Mouse (Mus musculus): Measurements from ENCODE around the gene Trim50. TPM values are rescaled to one million over a fixed set of nuclear protein-coding genes. Genes with fewer than 3 reads are reported as not detected.
A peak's percentile ranks its signal among the peaks of the same experiment; 100 is the strongest.

Trim50 gene
- total and polyA plus RNA-seq, 2 experiments from 2014 or later, result not detected

DNA sequence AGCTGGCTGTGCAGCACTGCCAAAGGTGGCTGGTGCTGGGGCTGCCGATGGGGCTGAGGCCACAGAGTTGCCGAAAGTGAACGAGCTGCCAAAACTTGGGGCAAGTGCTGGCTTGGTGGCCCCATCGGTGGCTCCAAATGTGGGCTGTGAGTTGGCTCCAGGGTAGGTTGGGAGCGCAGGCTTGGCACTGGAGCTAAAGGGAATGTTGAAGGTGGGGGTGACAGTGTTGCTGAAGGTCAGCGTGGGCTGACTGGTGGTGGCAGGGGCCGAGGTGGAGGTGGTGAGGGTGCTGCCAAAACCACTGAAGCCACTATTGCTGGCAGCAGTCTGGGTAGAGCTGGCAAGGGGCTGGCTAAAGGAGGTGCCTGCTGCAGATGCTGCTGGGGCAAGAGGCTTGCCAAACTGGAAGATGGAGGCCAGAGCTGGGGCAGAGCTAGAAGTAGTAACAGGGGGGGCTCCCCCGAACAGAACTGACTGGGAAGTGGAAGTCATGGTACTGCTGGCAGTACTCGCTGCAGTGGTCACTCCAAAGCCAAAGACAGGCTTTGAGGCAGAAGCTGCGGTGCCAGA lies 28.3 kb downstream of the Trim50 start:
- Histone ChIP-seq H3K27me3 (ENCODE audit: insufficient read depth, low read length) (no peaks in the 10 kb centered on the region), H3K4me3 (ENCODE audit: low read depth, low read length) (no peak overlapping the region), H3K9ac (replicated peaks; ENCODE audit: low read length, poor library complexity, severe bottlenecking) (no peak overlapping the region), H3K4me1 (ENCODE audit: insufficient read depth, low read length) (no peaks in the 10 kb centered on the region), H3K4me2 (ENCODE audit: low read depth, low read length, poor library complexity, severe bottlenecking) (no peak overlapping the region), H3K27ac (ENCODE audit: low read depth, low read length) (no peak overlapping the region), H3K36me3 (ENCODE audit: insufficient read depth, low read length) (peaks cover 80% of the 10 kb centered on the region), H3K9me3 (ENCODE audit: low read length) (no peaks in the 10 kb centered on the region)
- TF ChIP-seq CTCF (IDR thresholded peaks at IDR 0.05), result no peak
- ATAC-seq (ENCODE audit: low FRiP score) (no peak), DNase-seq (ENCODE audit: low spot score) (no peak)
- WGBS, result 94% methylated on average over 10 of the region's 10 CpGs

GRCm38 (mm10) chr5:135382746-135383145 lies 29.7 kb downstream of the Trim50 start:
- Histone ChIP-seq H3K27me3 (ENCODE audit: insufficient read depth, low read length) (no peaks in the 10 kb centered on the region), H3K36me3 (ENCODE audit: insufficient read depth, low read length) (peaks cover 86% of the 10 kb centered on the region), H3K4me3 (ENCODE audit: low read depth, low read length) (no peak overlapping the region), H3K4me1 (ENCODE audit: insufficient read depth, low read length) (no peaks in the 10 kb centered on the region), H3K27ac (ENCODE audit: low read depth, low read length) (no peak overlapping the region), H3K9ac (replicated peaks; ENCODE audit: low read length, poor library complexity, severe bottlenecking) (no peak overlapping the region), H3K4me2 (ENCODE audit: low read depth, low read length, poor library complexity, severe bottlenecking) (no peak overlapping the region), H3K9me3 (ENCODE audit: low read length) (no peaks in the 10 kb centered on the region)
- no peak for DNase-seq (ENCODE audit: low spot score)
- 92% methylated on average over 7 of the region's 7 CpGs for WGBS
- no peak for ATAC-seq (ENCODE audit: low FRiP score)
- TF ChIP-seq CTCF (IDR thresholded peaks at IDR 0.05), result no peak

- H3K9ac ChIP-seq (replicated peaks; ENCODE audit: low read length, poor library complexity, severe bottlenecking), result no peak overlapping the region
- no peak overlapping the region for H3K4me3 ChIP-seq (ENCODE audit: low read depth, low read length)
- H3K4me1 ChIP-seq (ENCODE audit: insufficient read depth, low read length), result no peaks in the 10 kb centered on the region
- no peak overlapping the region for H3K27ac ChIP-seq (ENCODE audit: low read depth, low read length)
- no peaks in the 10 kb centered on the region for H3K27me3 ChIP-seq (ENCODE audit: insufficient read depth, low read length)
- 86% methylated on average over 10 of the region's 10 CpGs for WGBS
- H3K36me3 ChIP-seq (ENCODE audit: insufficient read depth, low read length), result peaks cover 78% of the 10 kb centered on the region
- DNase-seq (ENCODE audit: low spot score), result no peak
- no peak for TF ChIP-seq CTCF (IDR thresholded peaks at IDR 0.05)
- no peak overlapping the region for H3K4me2 ChIP-seq (ENCODE audit: low read depth, low read length, poor library complexity, severe bottlenecking)
- no peaks in the 10 kb centered on the region for H3K9me3 ChIP-seq (ENCODE audit: low read length)
- ATAC-seq (ENCODE audit: low FRiP score), result no peak
Observed at GRCm38 (mm10) chr5:135383771-135384170, 30.7 kb downstream of the Trim50 start.

- TF ChIP-seq CTCF (IDR thresholded peaks at IDR 0.05), result no peak
- Histone ChIP-seq H3K27me3 (ENCODE audit: insufficient read depth, low read length) (no peaks in the 10 kb centered on the region), H3K4me2 (ENCODE audit: low read depth, low read length, poor library complexity, severe bottlenecking) (peak within 1 kb of the TSS; percentile 79), H3K4me1 (ENCODE audit: insufficient read depth, low read length) (no peaks in the 10 kb centered on the region), H3K27ac (ENCODE audit: low read depth, low read length) (peak within 1 kb of the TSS; percentile 78), H3K9ac (replicated peaks; ENCODE audit: low read length, poor library complexity, severe bottlenecking) (peak within 1 kb of the TSS; percentile 97), H3K4me3 (ENCODE audit: low read depth, low read length) (peak within 1 kb of the TSS; percentile 96), H3K36me3 (ENCODE audit: insufficient read depth, low read length) (peaks cover 25% of the 10 kb centered on the region), H3K9me3 (ENCODE audit: low read length) (no peaks in the 10 kb centered on the region)
- ATAC-seq (ENCODE audit: low FRiP score) (peak; percentile 89), DNase-seq (ENCODE audit: low spot score) (peak; percentile 93)
- under 1% methylated on average over 84 of the region's 110 CpGs for WGBS
Observed at GRCm38 (mm10) chr5:135394004-135394823, 41.1 kb downstream of the Trim50 start, which contains the start of gene Pom121. Gene Pom121 (minus strand): TSS chr5:135394546.

DNA sequence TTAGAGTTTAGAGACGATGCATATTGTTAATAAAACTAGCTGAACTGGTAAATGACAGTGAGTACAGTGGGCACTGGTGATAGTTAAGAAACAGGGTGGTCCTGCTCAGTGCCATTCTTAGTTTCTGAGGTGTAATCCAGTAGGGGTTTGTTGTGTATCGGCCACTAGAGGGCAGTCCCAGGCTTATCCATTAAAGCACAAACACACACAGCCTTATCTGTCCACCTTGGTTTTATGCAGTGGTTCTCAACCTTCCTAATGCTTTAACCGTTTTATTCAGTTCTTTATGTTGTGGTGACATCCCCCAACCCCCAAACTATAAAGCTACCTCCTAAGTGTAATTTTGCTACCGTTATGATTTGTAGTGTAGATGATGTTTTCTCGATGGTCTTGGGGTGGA lies 42.7 kb downstream of the Trim50 start:
- Histone ChIP-seq H3K9me3 (ENCODE audit: low read length) (no peaks in the 10 kb centered on the region), H3K4me1 (ENCODE audit: insufficient read depth, low read length) (no peaks in the 10 kb centered on the region), H3K9ac (replicated peaks; ENCODE audit: low read length, poor library complexity, severe bottlenecking) (no peak overlapping the region), H3K36me3 (ENCODE audit: insufficient read depth, low read length) (peaks cover 13% of the 10 kb centered on the region; the same call in 1 of the 2 replicates), H3K4me3 (ENCODE audit: low read depth, low read length) (no peak overlapping the region), H3K27me3 (ENCODE audit: insufficient read depth, low read length) (no peaks in the 10 kb centered on the region), H3K4me2 (ENCODE audit: low read depth, low read length, poor library complexity, severe bottlenecking) (no peak overlapping the region), H3K27ac (ENCODE audit: low read depth, low read length) (no peak overlapping the region)
- DNase-seq (ENCODE audit: low spot score) (peak; percentile 64), ATAC-seq (ENCODE audit: low FRiP score) (no peak)
- TF ChIP-seq CTCF (IDR thresholded peaks at IDR 0.05), result peak; percentile 74
- WGBS, result 51% methylated on average over 5 of the region's 5 CpGs

DNA sequence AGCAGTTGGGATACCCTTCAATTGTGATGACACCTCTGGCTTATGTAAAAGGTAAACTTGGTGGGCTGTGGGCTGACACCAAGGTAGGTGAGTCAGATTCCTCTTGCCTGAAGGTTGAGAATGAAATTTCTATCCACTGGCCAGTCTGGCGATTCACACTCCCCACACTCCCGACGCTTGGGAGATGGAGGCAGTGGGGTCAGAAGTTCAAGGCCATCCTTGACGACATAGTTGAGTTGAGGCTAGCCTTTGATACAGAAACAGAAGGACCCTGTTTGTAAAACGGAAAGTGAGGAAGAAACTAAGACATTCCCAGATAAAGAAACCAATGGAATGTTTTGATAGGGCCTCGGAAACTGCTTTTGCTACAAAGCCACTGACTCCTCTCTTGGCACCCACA lies 46.3 kb downstream of the Trim50 start:
- H3K9ac ChIP-seq (replicated peaks; ENCODE audit: low read length, poor library complexity, severe bottlenecking), result no peak overlapping the region
- H3K4me3 ChIP-seq (ENCODE audit: low read depth, low read length), result no peak overlapping the region
- DNase-seq (ENCODE audit: low spot score), result no peak
- H3K9me3 ChIP-seq (ENCODE audit: low read length), result no peaks in the 10 kb centered on the region
- no peak overlapping the region for H3K27ac ChIP-seq (ENCODE audit: low read depth, low read length)
- no peaks in the 10 kb centered on the region for H3K27me3 ChIP-seq (ENCODE audit: insufficient read depth, low read length)
- H3K36me3 ChIP-seq (ENCODE audit: insufficient read depth, low read length), result no peaks in the 10 kb centered on the region
- no peak for ATAC-seq (ENCODE audit: low FRiP score)
- H3K4me2 ChIP-seq (ENCODE audit: low read depth, low read length, poor library complexity, severe bottlenecking), result no peak overlapping the region
- TF ChIP-seq CTCF (IDR thresholded peaks at IDR 0.05), result no peak
- H3K4me1 ChIP-seq (ENCODE audit: insufficient read depth, low read length), result no peaks in the 10 kb centered on the region
- 75% methylated on average over 6 of the region's 6 CpGs for WGBS

Data from midbrain, postnatal 0 days (tissue).